Mouse (Mus musculus) limb, embryonic 10.5 days (tissue): ENCODE measurements around the gene Cidec. TPM values are rescaled to one million over a fixed set of nuclear protein-coding genes. Genes with fewer than 3 reads are reported as not detected.

ENCODE experiments used
- DNase-seq: peaks from one replicate; pipeline ENCODE4 v3.0.0-alpha.2; 2017; ENCODE audit warnings: low spot score
- H3K27ac ChIP-seq: fragments of 300-500 bp; sonication (generic); 2 replicates; pipeline ENCODE4 v1.5.1; 2016; ENCODE audit warnings: mild to moderate bottlenecking
- H3K27me3 ChIP-seq: fragments of 300-500 bp; sonication (generic); 2 replicates; pipeline ENCODE4 v1.6.1; 2016; ENCODE audit warnings: low read depth, mild to moderate bottlenecking; ENCODE audit not compliant: poor library complexity, severe bottlenecking
- H3K36me3 ChIP-seq: fragments of 300-500 bp; sonication (generic); 2 replicates; pipeline ENCODE4 v1.6.1; 2016; ENCODE audit warnings: mild to moderate bottlenecking, moderate library complexity
- H3K4me1 ChIP-seq: fragments of 300-500 bp; sonication (generic); 2 replicates; pipeline ENCODE4 v1.6.1; 2016
- H3K4me3 ChIP-seq: fragments of 300-500 bp; sonication (generic); 2 replicates; pipeline ENCODE4 v1.5.1; 2016; ENCODE audit warnings: mild to moderate bottlenecking, moderate library complexity
- H3K9me3 ChIP-seq: fragments of 300-500 bp; sonication (generic); replicated peaks from 2 replicates; pipeline ENCODE4 v1.6.1; 2016; ENCODE audit warnings: mild to moderate bottlenecking
- WGBS: fragments of 180-500 bp; shearing (Covaris S2); methylation state at CpG from one replicate; pipeline ENCODE4 v1.1.7; 2016; 5-methylcytosine and 5-hydroxymethylcytosine counted together
- polyA plus RNA-seq: library from polyadenylated mRNA; unstranded; fragments of >200 nt; fragmentation: Nextera tagmentation; extraction: Ambion mirVana; gene quantifications from 2 replicates; pipeline ENCODE4 v1.2.1, GENCODE M21; 2016

Cidec gene
- polyA plus RNA-seq, 1 experiment from 2014 or later, result not detected

DNA sequence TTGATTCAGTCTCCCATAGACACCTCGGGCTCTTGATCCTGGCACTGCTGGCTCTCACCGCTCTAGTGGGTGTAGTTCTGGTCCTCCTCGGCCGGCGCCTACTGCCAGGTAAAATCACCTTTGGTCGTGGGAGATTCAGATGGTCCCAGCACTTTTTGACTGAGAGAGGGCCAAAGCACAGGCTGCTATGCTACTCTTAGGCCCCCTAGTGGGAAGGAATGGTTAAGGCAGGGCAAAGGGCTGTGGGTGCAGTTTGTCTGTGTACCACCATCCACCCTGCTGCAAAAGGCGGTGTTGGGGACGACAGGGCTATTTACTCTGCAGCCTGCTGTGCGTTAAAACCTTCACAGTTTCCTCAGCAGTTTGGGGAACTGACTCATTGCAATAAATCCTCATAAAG lies 33.5 kb upstream of the Cidec start:
- H3K27me3 ChIP-seq, result peaks cover 45% of the 10 kb centered on the region
- peak overlapping the region; percentile 52 for H3K4me3 ChIP-seq
- H3K36me3 ChIP-seq, result no peaks in the 10 kb centered on the region
- 12% methylated on average over 9 of the region's 9 CpGs for WGBS
- H3K27ac ChIP-seq, result peak overlapping the region; percentile 66; the same call in 1 of the 2 replicates
- H3K4me1 ChIP-seq, result peaks cover 35% of the 10 kb centered on the region
- DNase-seq, result peak; percentile 74
- no peaks in the 10 kb centered on the region for H3K9me3 ChIP-seq

DNA sequence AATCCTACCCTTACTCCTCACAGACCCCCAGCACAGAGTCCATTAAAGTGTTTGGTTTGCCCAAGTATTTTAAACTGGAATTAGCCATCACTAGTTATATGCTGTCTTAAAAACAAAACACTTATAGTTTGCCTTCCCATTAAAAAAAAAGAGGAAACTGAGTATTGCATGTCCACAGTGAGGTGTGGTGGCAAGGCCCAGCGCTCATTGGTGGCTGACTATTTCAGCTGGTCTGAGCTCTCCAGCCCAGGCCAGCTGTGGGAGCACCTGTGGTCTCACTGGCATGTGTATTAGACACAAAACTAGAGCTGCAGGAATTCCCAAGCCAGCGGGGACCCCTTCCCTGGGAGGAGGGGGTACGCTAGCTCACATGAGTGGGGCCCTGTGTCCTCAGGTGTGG lies 33.0 kb upstream of the Cidec start:
- WGBS, result 60% methylated on average over 3 of the region's 3 CpGs
- H3K27ac ChIP-seq, result no peak overlapping the region
- peak overlapping the region; percentile 52; the same call in 1 of the 2 replicates for H3K4me3 ChIP-seq

DNA sequence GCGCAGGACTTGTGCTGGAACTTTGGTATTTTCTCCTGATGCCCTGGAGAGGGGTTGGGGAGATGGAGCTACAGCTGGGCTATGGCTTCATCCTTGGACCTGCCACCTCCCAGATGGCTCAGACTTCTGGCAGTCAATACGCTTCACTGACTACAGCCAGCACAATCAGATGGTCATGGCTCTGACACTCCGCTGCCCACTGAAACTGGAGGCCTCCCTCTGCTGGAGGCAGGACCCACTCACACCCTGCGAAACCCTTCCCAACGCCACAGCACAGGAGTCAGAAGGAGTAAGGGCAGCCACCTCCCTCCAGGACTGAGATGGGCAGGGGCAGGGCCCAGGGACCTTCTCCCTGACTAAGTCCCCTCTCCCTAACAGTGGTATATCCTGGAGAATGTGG lies 30.0 kb upstream of the Cidec start:
- WGBS, result 63% methylated on average over 5 of the region's 5 CpGs
- DNase-seq, result no peak

More for the DNA sequence above, 33.0 kb upstream of the Cidec start:
- no peaks in the 10 kb centered on the region for H3K36me3 ChIP-seq
- H3K4me1 ChIP-seq, result peaks cover 35% of the 10 kb centered on the region
- H3K27me3 ChIP-seq, result peaks cover 45% of the 10 kb centered on the region
- H3K9me3 ChIP-seq, result no peaks in the 10 kb centered on the region
- no peak for DNase-seq

DNA sequence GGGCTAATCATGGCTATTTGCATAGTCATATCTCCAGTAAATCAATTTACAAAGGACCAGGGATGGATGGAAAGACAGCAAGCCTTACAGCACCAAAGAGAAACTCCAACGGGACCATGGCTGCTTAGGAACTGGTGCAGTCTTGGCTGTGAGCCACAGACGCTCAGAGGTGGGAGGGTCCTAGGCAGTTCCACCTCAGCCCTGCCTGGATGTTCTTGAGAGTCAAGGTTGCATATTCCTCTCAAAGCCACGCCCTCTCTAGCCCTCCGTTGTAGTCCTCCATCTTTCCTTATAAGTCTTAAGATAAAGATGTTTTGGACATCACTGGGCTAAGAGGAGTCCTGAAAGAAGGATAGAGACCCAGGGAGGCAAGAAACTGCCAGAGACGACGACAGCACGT lies 28.5 kb upstream of the Cidec start:
- Histone ChIP-seq H3K4me1 (peaks cover 6% of the 10 kb centered on the region), H3K36me3 (no peaks in the 10 kb centered on the region), H3K27ac (no peak overlapping the region), H3K27me3 (peaks cover 6% of the 10 kb centered on the region), H3K4me3 (no peak overlapping the region), H3K9me3 (no peaks in the 10 kb centered on the region)
- WGBS, result 75% methylated on average over 7 of the region's 7 CpGs
- no peak for DNase-seq

More for the DNA sequence above, 30.0 kb upstream of the Cidec start:
- Histone ChIP-seq H3K9me3 (no peaks in the 10 kb centered on the region), H3K4me1 (peaks cover 15% of the 10 kb centered on the region), H3K27ac (no peak overlapping the region), H3K4me3 (no peak overlapping the region), H3K27me3 (peaks cover 22% of the 10 kb centered on the region), H3K36me3 (no peaks in the 10 kb centered on the region)

DNA sequence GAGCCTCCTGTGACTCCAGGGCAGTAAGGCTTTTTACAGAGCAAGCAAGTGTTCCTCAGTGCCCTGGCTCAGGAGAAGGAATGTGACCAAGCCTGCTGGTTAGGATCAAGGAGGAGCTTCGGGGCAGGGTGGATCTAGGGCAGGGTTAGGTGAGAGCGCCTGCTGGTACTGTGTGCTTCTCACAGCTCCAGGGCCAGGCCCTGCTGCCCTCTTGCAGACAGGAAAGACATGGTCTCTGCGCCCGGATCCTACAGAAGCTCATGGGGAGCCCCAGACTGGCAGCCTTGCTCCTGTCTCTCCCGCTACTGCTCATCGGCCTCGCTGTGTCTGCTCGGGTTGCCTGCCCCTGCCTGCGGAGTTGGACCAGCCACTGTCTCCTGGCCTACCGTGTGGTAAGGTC lies 23.1 kb upstream of the Cidec start:
- no peak for DNase-seq
- H3K27ac ChIP-seq, result no peak overlapping the region

DNA sequence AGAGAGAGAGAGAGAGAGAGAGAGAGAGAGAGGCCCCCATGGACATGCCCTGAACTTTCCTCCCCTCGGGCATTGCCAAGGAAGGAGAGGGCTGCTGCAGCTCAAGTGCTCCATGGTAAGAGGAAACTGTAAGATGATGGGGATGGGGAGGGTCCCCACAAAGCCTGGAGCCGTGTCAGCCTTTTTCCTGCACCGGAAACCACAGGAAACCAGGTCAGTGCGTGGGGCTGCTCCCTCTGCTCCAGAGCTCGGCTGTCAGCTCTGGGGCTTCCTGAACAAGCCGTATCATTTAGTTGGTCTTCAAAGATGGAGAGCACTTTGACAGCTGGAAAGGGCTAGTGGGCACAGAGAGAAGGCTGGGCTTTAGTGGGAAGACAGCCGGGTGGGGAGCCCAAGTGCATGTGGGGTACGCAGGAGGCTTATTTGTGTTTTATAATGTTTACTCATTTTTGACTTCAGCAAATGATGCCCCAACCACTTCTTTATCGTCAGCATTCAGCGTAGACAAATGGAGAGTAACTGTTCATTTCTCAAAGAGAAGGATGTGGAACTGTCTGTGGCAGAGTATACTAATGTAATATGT lies 22.5 kb upstream of the Cidec start, which contains the start of gene Il17re:
Gene Il17re, plus strand, starts transcription at position 533 of the 583 bp plus-strand sequence.
- H3K36me3 ChIP-seq, result no peaks in the 10 kb centered on the region
- no peak for DNase-seq
- H3K27me3 ChIP-seq, result no peaks in the 10 kb centered on the region
- H3K9me3 ChIP-seq, result no peaks in the 10 kb centered on the region
- no peak within 1 kb of the TSS for H3K4me3 ChIP-seq
- H3K27ac ChIP-seq, result no peak within 1 kb of the TSS
- WGBS, result 75% methylated on average over 10 of the region's 10 CpGs
- H3K4me1 ChIP-seq, result no peaks in the 10 kb centered on the region

More for the DNA sequence above, 23.1 kb upstream of the Cidec start:
- WGBS, result 54% methylated on average over 10 of the region's 10 CpGs
- no peaks in the 10 kb centered on the region for H3K27me3 ChIP-seq
- H3K9me3 ChIP-seq, result no peaks in the 10 kb centered on the region
- H3K4me1 ChIP-seq, result no peaks in the 10 kb centered on the region
- no peak overlapping the region for H3K4me3 ChIP-seq
- H3K36me3 ChIP-seq, result no peaks in the 10 kb centered on the region

DNA sequence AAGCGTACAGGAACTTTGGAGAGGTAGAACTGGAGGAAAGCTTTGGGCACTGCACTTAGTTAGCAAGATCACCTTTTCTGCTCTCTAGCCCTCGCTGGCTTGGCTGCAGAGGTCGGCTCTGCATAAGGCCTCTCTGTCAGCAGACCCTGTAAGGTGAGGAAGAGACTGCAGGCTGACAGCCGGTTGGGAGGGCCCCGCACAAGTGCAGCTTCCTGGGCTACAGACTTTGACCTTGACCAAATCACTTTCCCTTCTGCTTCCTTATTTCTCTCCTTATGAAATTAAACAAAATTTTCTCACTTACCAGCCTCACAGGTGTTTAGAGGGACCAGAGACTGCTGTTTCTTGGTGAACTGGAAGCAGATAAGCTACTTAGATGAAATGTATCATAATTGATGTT lies 19.4 kb upstream of the Cidec start:
- Histone ChIP-seq H3K4me1 (no peaks in the 10 kb centered on the region), H3K36me3 (no peaks in the 10 kb centered on the region), H3K4me3 (no peak overlapping the region), H3K9me3 (no peaks in the 10 kb centered on the region), H3K27me3 (no peaks in the 10 kb centered on the region), H3K27ac (no peak overlapping the region)
- 62% methylated on average over 5 of the region's 5 CpGs for WGBS
- DNase-seq, result no peak

DNA sequence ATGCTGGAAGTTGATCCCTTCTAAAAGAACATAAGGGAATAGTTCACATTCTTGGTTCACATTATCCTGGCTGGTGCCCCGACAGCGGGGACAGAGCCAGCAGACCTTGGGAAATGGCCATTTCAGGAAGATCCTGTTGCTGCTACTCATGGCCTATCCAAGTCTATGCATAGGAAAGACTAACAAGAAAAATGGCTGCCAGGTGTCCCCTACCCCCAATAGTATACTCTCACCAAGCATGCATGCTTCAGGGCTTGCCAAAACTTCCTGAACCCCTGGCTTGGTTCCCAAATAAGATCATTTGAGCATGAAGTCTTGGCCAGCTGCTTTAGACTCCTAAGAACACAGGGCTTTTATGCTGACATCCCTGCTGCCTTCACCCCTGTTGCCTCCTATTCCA lies 16.3 kb upstream of the Cidec start:
- DNase-seq, result no peak
- 83% methylated on average over 2 of the region's 2 CpGs for WGBS
- no peaks in the 10 kb centered on the region for H3K27me3 ChIP-seq
- no peaks in the 10 kb centered on the region for H3K4me1 ChIP-seq
- no peaks in the 10 kb centered on the region for H3K9me3 ChIP-seq
- H3K27ac ChIP-seq, result no peak overlapping the region
- H3K4me3 ChIP-seq, result no peak overlapping the region
- peaks cover 28% of the 10 kb centered on the region for H3K36me3 ChIP-seq

DNA sequence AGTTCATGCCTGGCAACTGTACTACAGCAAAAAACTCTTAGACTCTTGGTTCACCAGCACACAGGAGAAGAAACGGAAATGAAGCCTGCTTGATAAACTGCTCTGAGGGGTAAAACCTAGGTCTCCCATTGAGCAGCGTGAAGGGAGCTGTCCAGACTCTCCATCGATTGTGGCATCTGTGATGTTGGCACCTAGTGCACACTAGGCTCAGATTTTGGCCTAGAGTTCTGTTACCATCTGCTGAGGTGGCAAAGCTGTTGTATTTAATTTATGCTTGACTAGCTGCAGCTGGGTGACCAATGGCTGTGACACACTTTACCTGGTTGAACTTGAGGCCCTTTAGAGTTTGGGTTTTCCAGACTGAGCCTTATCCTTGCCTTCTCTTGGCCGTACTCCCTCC lies 12.1 kb upstream of the Cidec start:
- no peaks in the 10 kb centered on the region for H3K9me3 ChIP-seq
- H3K4me3 ChIP-seq, result no peak overlapping the region
- peaks cover 9% of the 10 kb centered on the region for H3K4me1 ChIP-seq
- no peaks in the 10 kb centered on the region for H3K27me3 ChIP-seq
- DNase-seq, result no peak
- no peak overlapping the region for H3K27ac ChIP-seq
- peaks cover 42% of the 10 kb centered on the region for H3K36me3 ChIP-seq
- WGBS, result 98% methylated on average over 4 of the region's 4 CpGs

DNA sequence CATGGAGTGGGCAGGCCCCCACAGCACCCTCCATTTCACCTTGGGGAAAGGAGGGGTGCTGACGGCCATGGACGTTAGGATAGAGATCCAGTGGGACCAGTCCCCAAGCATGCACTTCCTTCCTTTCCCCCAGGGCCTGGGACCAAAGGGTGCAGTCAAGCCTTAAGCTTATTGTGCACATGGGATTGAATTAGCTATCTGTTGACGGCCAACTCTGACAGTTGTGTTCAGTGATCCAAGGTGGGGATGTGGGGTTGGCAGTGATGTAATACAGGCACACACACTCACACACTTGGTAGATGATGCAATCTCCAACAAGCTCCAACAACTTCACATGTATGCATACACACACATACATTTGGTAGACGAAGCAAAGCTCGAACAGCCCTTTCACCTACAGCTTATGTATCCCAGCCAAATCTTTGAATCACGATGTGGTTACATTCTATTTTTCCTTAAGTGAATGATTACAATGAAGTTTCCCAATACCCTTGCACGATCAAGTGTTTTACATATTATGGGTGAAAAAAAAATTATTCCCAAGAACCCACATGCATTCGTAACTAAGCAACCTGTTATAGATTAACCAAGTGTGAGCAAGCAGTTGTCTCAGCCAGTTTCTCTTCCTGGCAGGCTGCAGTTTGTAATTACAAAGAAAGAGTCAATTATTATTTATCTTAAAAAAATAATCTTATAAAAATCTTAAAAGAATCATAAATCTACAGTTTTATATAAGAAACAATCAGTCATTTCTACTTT lies 8.8 kb upstream of the Cidec start:
- Histone ChIP-seq H3K4me1 (peaks cover 9% of the 10 kb centered on the region), H3K27ac (no peak overlapping the region), H3K27me3 (no peaks in the 10 kb centered on the region), H3K4me3 (no peak overlapping the region), H3K9me3 (no peaks in the 10 kb centered on the region), H3K36me3 (peaks cover 39% of the 10 kb centered on the region)
- 87% methylated on average over 8 of the region's 8 CpGs for WGBS
- no peak for DNase-seq

DNA sequence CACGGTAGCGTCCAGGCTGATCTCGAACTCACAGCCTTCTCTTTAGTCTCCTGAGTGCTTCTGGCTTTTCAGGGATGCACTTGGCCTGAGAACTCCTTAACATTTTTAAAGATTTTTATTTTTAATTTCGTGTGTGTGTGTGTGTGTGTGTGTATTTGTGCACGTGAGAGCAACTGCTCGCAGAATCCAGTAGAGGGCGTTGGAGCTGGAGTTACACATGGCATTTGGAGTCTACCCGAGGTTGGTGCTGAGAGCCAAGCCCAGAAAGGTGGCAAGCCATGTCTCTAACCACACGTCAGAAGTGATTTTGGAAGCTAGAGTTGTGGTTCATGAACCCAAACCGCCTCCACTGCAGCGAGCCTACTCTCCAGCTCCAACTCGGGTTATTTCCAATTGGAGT lies 7.5 kb upstream of the Cidec start:
- H3K27me3 ChIP-seq, result no peaks in the 10 kb centered on the region
- WGBS, result 48% methylated on average over 12 of the region's 12 CpGs
- no peaks in the 10 kb centered on the region for H3K9me3 ChIP-seq
- H3K27ac ChIP-seq, result peak overlapping the region; percentile 92
- peaks cover 9% of the 10 kb centered on the region for H3K4me1 ChIP-seq
- DNase-seq, result no peak
- H3K4me3 ChIP-seq, result peak overlapping the region; percentile 96
- H3K36me3 ChIP-seq, result peaks cover 27% of the 10 kb centered on the region

DNA sequence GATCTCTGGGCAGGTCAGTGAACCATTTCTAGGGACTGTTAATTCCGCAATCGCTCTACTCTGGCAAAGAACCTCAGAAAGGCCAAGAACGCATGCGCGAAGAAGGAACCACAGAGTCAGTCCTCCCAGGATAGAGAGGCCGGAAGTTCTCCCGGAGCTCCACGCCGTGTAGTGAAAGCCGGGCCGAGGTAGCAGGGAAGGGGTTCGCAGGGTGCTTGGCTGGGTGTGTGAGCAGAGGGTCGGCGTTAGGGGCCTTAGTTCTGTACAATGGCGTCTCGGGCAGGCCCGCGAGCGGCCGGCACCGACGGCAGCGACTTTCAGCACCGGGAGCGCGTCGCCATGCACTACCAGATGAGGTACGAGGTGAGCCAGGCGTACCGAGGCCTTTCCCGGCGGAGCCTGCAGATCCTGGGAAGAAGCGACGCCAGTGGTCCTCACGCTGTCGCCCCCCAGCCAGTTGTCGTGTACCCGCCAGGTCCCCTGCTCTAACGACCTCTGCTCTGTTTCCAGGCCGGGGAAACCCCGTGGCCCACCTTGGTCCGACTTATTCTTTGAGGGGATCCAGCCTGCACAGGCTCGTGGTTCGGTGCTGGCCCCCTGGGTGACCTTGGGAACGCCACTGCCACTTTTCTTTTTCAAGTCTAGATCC lies 7.0 kb upstream of the Cidec start, which contains the start of gene Jagn1:
Gene Jagn1, plus strand, starts transcription at position 128 of the 649 bp plus-strand sequence.
- H3K4me1 ChIP-seq, result peaks cover 9% of the 10 kb centered on the region
- under 1% methylated on average over 45 of the region's 45 CpGs for WGBS
- H3K4me3 ChIP-seq, result peak within 1 kb of the TSS; percentile 96
- no peaks in the 10 kb centered on the region for H3K9me3 ChIP-seq
- H3K27me3 ChIP-seq, result no peaks in the 10 kb centered on the region
- peak within 1 kb of the TSS; percentile 92 for H3K27ac ChIP-seq
- DNase-seq, result peak; percentile 95
- peaks cover 22% of the 10 kb centered on the region for H3K36me3 ChIP-seq

DNA sequence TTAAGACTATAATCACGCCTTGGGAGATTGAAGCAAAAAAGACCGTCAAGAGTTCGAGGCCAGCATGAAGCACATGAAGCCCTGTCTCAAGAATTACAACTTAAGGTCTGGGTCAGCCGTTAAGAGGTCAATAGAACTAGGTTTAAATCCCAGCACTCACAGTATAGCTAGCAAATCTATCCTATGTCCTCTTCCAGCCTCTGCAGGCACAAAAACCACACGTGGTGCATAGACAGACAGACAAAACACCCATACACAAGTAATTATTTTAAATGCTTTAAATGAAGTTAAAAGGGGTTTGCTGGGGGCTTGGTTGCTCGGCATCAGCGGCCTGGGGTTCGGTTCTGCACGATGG lies 6.5 kb upstream of the Cidec start:
- Histone ChIP-seq H3K27me3 (no peaks in the 10 kb centered on the region), H3K36me3 (peaks cover 17% of the 10 kb centered on the region), H3K4me1 (peaks cover 9% of the 10 kb centered on the region), H3K9me3 (no peaks in the 10 kb centered on the region), H3K27ac (peak overlapping the region; percentile 92), H3K4me3 (peak overlapping the region; percentile 96)
- DNase-seq, result no peak
- 44% methylated on average over 9 of the region's 9 CpGs for WGBS
